ENCODE assay signal across 8 mouse cellular contexts in genomic region chr19:5724549-5724941, GRCm38 (mm10). TPM values are rescaled to one million over a fixed set of nuclear protein-coding genes. Genes with fewer than 3 reads are reported as not detected.
A peak's percentile ranks its signal among the peaks of the same experiment; 100 is the strongest.
DNase-seq lines count a peak whose midpoint lies in the region; ATAC-seq and TF ChIP-seq lines count a peak whose summit lies in the region.
"Had no signal": no experiment of that assay in that cellular context is flagged by ENCODE, and none has a peak within 500 bp of the region (broad histone marks: within the 10 kb centered on the region; RNA-seq: fewer than 3 reads in every experiment).

No protein-coding gene starts in this region.

- TF ChIP-seq EP300 in liver, embryonic 14.5 days (IDR thresholded peaks at IDR 0.05; ENCODE audit: low read depth): 0 out of 2 replicates have a peak, but pooled peaks have one; percentile 19

- no peaks in the 10 kb centered on the region for H3K27me3 ChIP-seq in hindbrain, postnatal 0 days (ENCODE audit: insufficient read depth, low read length)
- H3K27me3 ChIP-seq in liver, embryonic 14.5 days (ENCODE audit: control insufficient read depth, insufficient read depth, low read length): no peaks in the 10 kb centered on the region

- no peaks in the 10 kb centered on the region for H3K9me3 ChIP-seq in hindbrain, postnatal 0 days (ENCODE audit: low read length)
- no peaks in the 10 kb centered on the region for H3K9me3 ChIP-seq in liver, embryonic 14.5 days (ENCODE audit: control insufficient read depth, low read length)

- H3K27ac ChIP-seq in hindbrain, postnatal 0 days: no peak overlapping the region
- peak overlapping the region; percentile 98 for H3K27ac ChIP-seq in liver, embryonic 14.5 days

- H3K36me3 ChIP-seq in hindbrain, postnatal 0 days (ENCODE audit: insufficient read depth, low read length): peaks cover 22% of the 10 kb centered on the region
- peaks cover 52% of the 10 kb centered on the region for H3K36me3 ChIP-seq in liver, embryonic 14.5 days (replicated peaks; ENCODE audit: control insufficient read depth, insufficient read depth, low read depth)

- H3K4me1 ChIP-seq in hindbrain, postnatal 0 days (ENCODE audit: insufficient read depth, low read length): peaks cover 20% of the 10 kb centered on the region
- peaks cover 25 to 44% of the 10 kb centered on the region in 2 experiments for H3K4me1 ChIP-seq in liver, embryonic 14.5 days (replicated peaks; ENCODE audit: control insufficient read depth in 2 of 2, insufficient read depth in 2 of 2, low read length in 1 of 2)

- WGBS in hindbrain, postnatal 0 days: 83% methylated on average over 7 of the region's 7 CpGs
- WGBS in liver, embryonic 14.5 days (ENCODE audit: insufficient replicate concordance): 11% methylated on average over 7 of the region's 7 CpGs

- no peak for TF ChIP-seq CTCF in hindbrain, postnatal 0 days (IDR thresholded peaks at IDR 0.05; ENCODE audit: low read depth)
- TF ChIP-seq CTCF in liver, embryonic 14.5 days (IDR thresholded peaks at IDR 0.05; ENCODE audit: low read depth): no peak

- H3K4me2 ChIP-seq in hindbrain, postnatal 0 days (ENCODE audit: low read depth, low read length): peak overlapping the region; percentile 96; the same call in 1 of the 2 replicates
- H3K4me2 ChIP-seq in liver, embryonic 14.5 days (ENCODE audit: low read depth): peak overlapping the region; percentile 95

- no peak overlapping the region for H3K9ac ChIP-seq in hindbrain, postnatal 0 days (replicated peaks; ENCODE audit: low read length)
- peak overlapping the region; percentile 96 for H3K9ac ChIP-seq in liver, embryonic 14.5 days (replicated peaks)

- no peak overlapping the region for H3K4me3 ChIP-seq in hindbrain, postnatal 0 days (ENCODE audit: low read length)
- H3K4me3 ChIP-seq in liver, embryonic 14.5 days (ENCODE audit: insufficient read depth in 1 of 2, low read depth in 2 of 2, low read length in 2 of 2): peak overlapping the region; percentile 74 to 96

- ATAC-seq in hindbrain, postnatal 0 days: no peak
- ATAC-seq in liver, embryonic 14.5 days (ENCODE audit: insufficient read depth): peak; percentile 58
- ATAC-seq in neutrophil, adult 5-6 weeks (ENCODE audit: extremely low read depth, insufficient number of reproducible peaks, low FRiP score, poor library complexity, severe bottlenecking): peak; percentile 72

- peak; percentile 79 for DNase-seq in CD4-positive helper T cell, adult 2 months (ENCODE audit: low read depth, low spot score)
- peak; percentile 92 for DNase-seq in adrenal gland, adult 2 months
- peak; percentile 74 for DNase-seq in gastrocnemius, postnatal 10 days
- no peak for DNase-seq in hindbrain, postnatal 0 days (ENCODE audit: low spot score)
- DNase-seq in liver, embryonic 14.5 days (ENCODE audit: low read depth in 3 of 3, low spot score in 3 of 3): peak; percentile 77 to 85 (median 78)
- DNase-seq in T-cell, adult 2 months (ENCODE audit: low spot score): no peak

RNA-seq across cellular contexts. Expression of gene Ehbp1l1, which starts 1.6 kb away (rescaled TPM):
- 10 to 100 TPM; 30.3 to 31.6 TPM for total RNA-seq in adrenal gland, adult 2 months (2021)
- polyA plus RNA-seq in adrenal gland, adult 2 months (2012; rRNA removed): 47.6 and 49.2 TPM in 2 replicates
- 100 to 1,000 TPM; 280 to 285 TPM for total RNA-seq in gastrocnemius, postnatal 10 days (2021)
- total RNA-seq in hindbrain, postnatal 0 days (2014; rRNA removed): 16.6 and 19.7 TPM in 2 replicates
- polyA plus RNA-seq in hindbrain, postnatal 0 days (2015; fragmentation: Nextera tagmentation; extraction: Ambion mirVana): 40.0 and 43.0 TPM in 2 replicates
- 70.8 and 95.5 TPM in 2 replicates for polyA plus RNA-seq in liver, embryonic 14.5 days (2012; rRNA removed)
- 66.0 and 76.7 TPM in 2 replicates for polyA plus RNA-seq in liver, embryonic 14.5 days (2014; fragmentation: Nextera tagmentation; extraction: Ambion mirVana)
- 88.8 and 91.8 TPM in 2 replicates for total RNA-seq in neutrophil, adult 5-6 weeks (2017)

RNA-seq across cellular contexts. Expression of gene Fam89b, which starts 4.9 kb away (rescaled TPM):
- total RNA-seq in adrenal gland, adult 2 months (2021): 10 to 100 TPM; 58.1 to 68.4 TPM
- polyA plus RNA-seq in adrenal gland, adult 2 months (2012; rRNA removed): 443 and 466 TPM in 2 replicates
- 10 to 100 TPM; 43.1 to 44.9 TPM for total RNA-seq in gastrocnemius, postnatal 10 days (2021)
- 177 and 188 TPM in 2 replicates for total RNA-seq in hindbrain, postnatal 0 days (2014; rRNA removed)
- polyA plus RNA-seq in hindbrain, postnatal 0 days (2015; fragmentation: Nextera tagmentation; extraction: Ambion mirVana): 131 and 140 TPM in 2 replicates
- polyA plus RNA-seq in liver, embryonic 14.5 days (2012; rRNA removed): 44.0 and 50.9 TPM in 2 replicates
- polyA plus RNA-seq in liver, embryonic 14.5 days (2014; fragmentation: Nextera tagmentation; extraction: Ambion mirVana): 40.6 and 41.0 TPM in 2 replicates
- 21.1 and 24.4 TPM in 2 replicates for total RNA-seq in neutrophil, adult 5-6 weeks (2017)

RNA-seq across cellular contexts. Expression of gene Ltbp3, which starts 16.2 kb away (rescaled TPM):
- total RNA-seq in adrenal gland, adult 2 months (2021): 100 to 1,000 TPM; 174 to 246 TPM
- 737 and 768 TPM in 2 replicates for polyA plus RNA-seq in adrenal gland, adult 2 months (2012; rRNA removed)
- 100 to 1,000 TPM in 1 of 2 experiments, 10 to 100 TPM in 1; 88.0 to 113 TPM for total RNA-seq in gastrocnemius, postnatal 10 days (2021)
- 43.0 and 50.2 TPM in 2 replicates for total RNA-seq in hindbrain, postnatal 0 days (2014; rRNA removed)
- 14.0 and 14.4 TPM in 2 replicates for polyA plus RNA-seq in hindbrain, postnatal 0 days (2015; fragmentation: Nextera tagmentation; extraction: Ambion mirVana)
- 1.9 and 2.1 TPM in 2 replicates for polyA plus RNA-seq in liver, embryonic 14.5 days (2012; rRNA removed)
- polyA plus RNA-seq in liver, embryonic 14.5 days (2014; fragmentation: Nextera tagmentation; extraction: Ambion mirVana): 0.85 and 1.6 TPM in 2 replicates
- 0.35 TPM in 1 of 2 replicates, not detected in the other for total RNA-seq in neutrophil, adult 5-6 weeks (2017)

RNA-seq across cellular contexts. Expression of gene Kcnk7, which starts 20.4 kb away (rescaled TPM):
- not detected for total RNA-seq in adrenal gland, adult 2 months (2021)
- not detected in 2 replicates for polyA plus RNA-seq in adrenal gland, adult 2 months (2012; rRNA removed)
- total RNA-seq in gastrocnemius, postnatal 10 days (2021): not detected
- not detected in 2 replicates for total RNA-seq in hindbrain, postnatal 0 days (2014; rRNA removed)
- polyA plus RNA-seq in hindbrain, postnatal 0 days (2015; fragmentation: Nextera tagmentation; extraction: Ambion mirVana): 0.19 and 0.61 TPM in 2 replicates
- 0.04 TPM in 1 of 2 replicates, not detected in the other for polyA plus RNA-seq in liver, embryonic 14.5 days (2012; rRNA removed)
- polyA plus RNA-seq in liver, embryonic 14.5 days (2014; fragmentation: Nextera tagmentation; extraction: Ambion mirVana): 0.17 and 0.27 TPM in 2 replicates
- 1.7 and 2.3 TPM in 2 replicates for total RNA-seq in neutrophil, adult 5-6 weeks (2017)
- total RNA-seq: left cerebral cortex, postnatal 10 days had no signal

RNA-seq across cellular contexts. Expression of gene Pcnx3, which starts 35.8 kb away (rescaled TPM):
- 10 to 100 TPM; 88.9 to 90.8 TPM for total RNA-seq in adrenal gland, adult 2 months (2021)
- 330 and 358 TPM in 2 replicates for polyA plus RNA-seq in adrenal gland, adult 2 months (2012; rRNA removed)
- total RNA-seq in gastrocnemius, postnatal 10 days (2021): 10 to 100 TPM; 19.5 to 32.5 TPM
- total RNA-seq in hindbrain, postnatal 0 days (2014; rRNA removed): 75.1 and 97.0 TPM in 2 replicates
- polyA plus RNA-seq in hindbrain, postnatal 0 days (2015; fragmentation: Nextera tagmentation; extraction: Ambion mirVana): 16.8 and 17.2 TPM in 2 replicates
- polyA plus RNA-seq in liver, embryonic 14.5 days (2012; rRNA removed): 19.8 and 25.9 TPM in 2 replicates
- polyA plus RNA-seq in liver, embryonic 14.5 days (2014; fragmentation: Nextera tagmentation; extraction: Ambion mirVana): 9.1 and 9.8 TPM in 2 replicates
- 58.3 and 60.2 TPM in 2 replicates for total RNA-seq in neutrophil, adult 5-6 weeks (2017)

Comparison
In these comparisons a context has a peak if more than half of its experiments do, and no peak if none do; other contexts are left out.
1. DNase-seq: peak in CD4-positive helper T cell, adult 2 months (single experiment), adrenal gland, adult 2 months (single experiment), gastrocnemius, postnatal 10 days (single experiment) and liver, embryonic 14.5 days (3 of 3); none in hindbrain, postnatal 0 days (single experiment) and T-cell, adult 2 months (single experiment).
2. RNA of gene Ltbp3, which starts 16.2 kb away (total RNA-seq): 174 to 246 TPM in adrenal gland, adult 2 months, 88.0 to 113 TPM in gastrocnemius, postnatal 10 days and 43.0 to 50.2 TPM in hindbrain, postnatal 0 days; 0.35 TPM in neutrophil, adult 5-6 weeks; every median in the first group is over 10 times any median in the second.